Mouse (Mus musculus): ENCODE results near the gene Olfr965. TPM values are rescaled to one million over a fixed set of nuclear protein-coding genes. Genes with fewer than 3 reads are reported as not detected.

Olfr965 gene
- polyA plus RNA-seq, 1 experiment from 2014 or later = not detected

Other genes starting within 250 kb of the Olfr965 start
- not detected in 2 replicates for gene Olfr955, start 239.4 kb upstream of the Olfr965 start, polyA plus RNA-seq (2016; fragmentation: Nextera tagmentation; extraction: Ambion mirVana)
- not detected in 2 replicates for gene Olfr44, start 217.4 kb upstream of the Olfr965 start, polyA plus RNA-seq (2016; fragmentation: Nextera tagmentation; extraction: Ambion mirVana)
- gene Olfr957, start 195.5 kb upstream of the Olfr965 start, polyA plus RNA-seq (2016; fragmentation: Nextera tagmentation; extraction: Ambion mirVana) = not detected in 2 replicates
- gene Olfr958, start 157.3 kb upstream of the Olfr965 start, polyA plus RNA-seq (2016; fragmentation: Nextera tagmentation; extraction: Ambion mirVana) = not detected in 2 replicates
- gene Olfr959, start 135.8 kb upstream of the Olfr965 start, polyA plus RNA-seq (2016; fragmentation: Nextera tagmentation; extraction: Ambion mirVana) = not detected in 2 replicates
- gene AW551984, start 107.0 kb upstream of the Olfr965 start, polyA plus RNA-seq (2016; fragmentation: Nextera tagmentation; extraction: Ambion mirVana) = 6.0 and 9.9 TPM in 2 replicates
- not detected in 2 replicates for gene Olfr148, start 100.7 kb upstream of the Olfr965 start, polyA plus RNA-seq (2016; fragmentation: Nextera tagmentation; extraction: Ambion mirVana)
- not detected in 2 replicates for gene Olfr960, start 90.0 kb upstream of the Olfr965 start, polyA plus RNA-seq (2016; fragmentation: Nextera tagmentation; extraction: Ambion mirVana)
- not detected in 2 replicates for gene Olfr961, start 66.3 kb upstream of the Olfr965 start, polyA plus RNA-seq (2016; fragmentation: Nextera tagmentation; extraction: Ambion mirVana)
- gene Olfr963, start 44.1 kb upstream of the Olfr965 start, polyA plus RNA-seq (2016; fragmentation: Nextera tagmentation; extraction: Ambion mirVana) = not detected in 2 replicates
- not detected in 2 replicates for gene Olfr149, start 4.2 kb upstream of the Olfr965 start, polyA plus RNA-seq (2016; fragmentation: Nextera tagmentation; extraction: Ambion mirVana)
- gene Olfr150, start 19.6 kb downstream of the Olfr965 start, polyA plus RNA-seq (2016; fragmentation: Nextera tagmentation; extraction: Ambion mirVana) = not detected in 2 replicates
- gene Olfr967, start 34.9 kb downstream of the Olfr965 start, polyA plus RNA-seq (2016; fragmentation: Nextera tagmentation; extraction: Ambion mirVana) = not detected in 2 replicates
- not detected in 2 replicates for gene Olfr968, start 71.9 kb downstream of the Olfr965 start, polyA plus RNA-seq (2016; fragmentation: Nextera tagmentation; extraction: Ambion mirVana)
- not detected in 2 replicates for gene Olfr969, start 79.6 kb downstream of the Olfr965 start, polyA plus RNA-seq (2016; fragmentation: Nextera tagmentation; extraction: Ambion mirVana)
- gene Olfr970, start 97.5 kb downstream of the Olfr965 start, polyA plus RNA-seq (2016; fragmentation: Nextera tagmentation; extraction: Ambion mirVana) = not detected in 2 replicates
- not detected in 2 replicates for gene Olfr971, start 125.5 kb downstream of the Olfr965 start, polyA plus RNA-seq (2016; fragmentation: Nextera tagmentation; extraction: Ambion mirVana)
- gene Olfr972, start 155.1 kb downstream of the Olfr965 start, polyA plus RNA-seq (2016; fragmentation: Nextera tagmentation; extraction: Ambion mirVana) = not detected in 2 replicates
- gene Olfr229, start 196.0 kb downstream of the Olfr965 start, polyA plus RNA-seq (2016; fragmentation: Nextera tagmentation; extraction: Ambion mirVana) = not detected in 2 replicates
- not detected in 2 replicates for gene Olfr974, start 226.1 kb downstream of the Olfr965 start, polyA plus RNA-seq (2016; fragmentation: Nextera tagmentation; extraction: Ambion mirVana)
- gene Olfr975, start 240.7 kb downstream of the Olfr965 start, polyA plus RNA-seq (2016; fragmentation: Nextera tagmentation; extraction: Ambion mirVana) = not detected in 2 replicates
- not detected in 2 replicates for gene Olfr976, start 249.8 kb downstream of the Olfr965 start, polyA plus RNA-seq (2016; fragmentation: Nextera tagmentation; extraction: Ambion mirVana)

Measured in midbrain, embryonic 10.5 days (tissue).